Mouse (Mus musculus) kidney, embryonic 15.5 days (tissue): ENCODE results near the gene Cnmd. TPM values are rescaled to one million over a fixed set of nuclear protein-coding genes. Genes with fewer than 3 reads are reported as not detected.

Experiments
- ATAC-seq: fragments of 200-750 bp; cut with Nextera tagmentation; replicated peaks from 2 replicates; pipeline ENCODE4 v1.8.0; 2017; ENCODE audit warnings: moderate TSS enrichment; ENCODE audit not compliant: low FRiP score
- H3K27ac ChIP-seq: fragments of 300-500 bp; sonication (generic); 2 replicates; pipeline ENCODE4 v1.5.1; 2015; ENCODE audit warnings: mild to moderate bottlenecking, inconsistent platforms
- H3K27me3 ChIP-seq: fragments of 300-500 bp; sonication (generic); 2 replicates; pipeline ENCODE4 v1.6.1; 2015; ENCODE audit warnings: inconsistent platforms
- H3K36me3 ChIP-seq: fragments of 300-500 bp; sonication (generic); 2 replicates; pipeline ENCODE4 v1.6.1; 2015; ENCODE audit warnings: inconsistent platforms
- H3K4me1 ChIP-seq: fragments of 300-500 bp; sonication (generic); 2 replicates; pipeline ENCODE4 v1.6.1; 2015; ENCODE audit warnings: inconsistent platforms
- H3K4me2 ChIP-seq: fragments of 300-500 bp; sonication (generic); 2 replicates; pipeline ENCODE4 v1.6.1; 2015; ENCODE audit warnings: moderate library complexity, mild to moderate bottlenecking, inconsistent platforms
- H3K4me3 ChIP-seq: fragments of 300-500 bp; sonication (generic); replicated peaks from 2 replicates; pipeline ENCODE4 v1.5.1; 2015; ENCODE audit warnings: mild to moderate bottlenecking, inconsistent platforms
- H3K9ac ChIP-seq: fragments of 300-500 bp; sonication (generic); 2 replicates; pipeline ENCODE4 v1.6.1; 2015; ENCODE audit warnings: mild to moderate bottlenecking, inconsistent platforms
- H3K9me3 ChIP-seq: fragments of 300-500 bp; sonication (generic); replicated peaks from 2 replicates; pipeline ENCODE4 v1.6.1; 2016; ENCODE audit warnings: inconsistent platforms
- WGBS: fragments of 180-500 bp; shearing (Covaris S2); methylation state at CpG from one replicate; pipeline ENCODE4 v1.1.7; 2015; ENCODE audit warnings: mixed read lengths; 5-methylcytosine and 5-hydroxymethylcytosine counted together
- polyA plus RNA-seq: library from polyadenylated mRNA; unstranded; fragments of >200 nt; fragmentation: Nextera tagmentation; extraction: Ambion mirVana; gene quantifications from 2 replicates; pipeline ENCODE4 v1.2.1, GENCODE M21; 2015

The Cnmd gene
- polyA plus RNA-seq, 1 experiment from 2014 or later, result 2.4 TPM

- 94% methylated on average over 2 of the region's 2 CpGs for WGBS
- H3K9ac ChIP-seq, result no peak overlapping the region
- no peaks in the 10 kb centered on the region for H3K9me3 ChIP-seq
- no peak overlapping the region for H3K4me3 ChIP-seq
- peaks cover 15% of the 10 kb centered on the region for H3K4me1 ChIP-seq
- no peak for ATAC-seq
- H3K36me3 ChIP-seq, result peaks cover 30% of the 10 kb centered on the region
- H3K4me2 ChIP-seq, result no peak overlapping the region
- H3K27ac ChIP-seq, result no peak overlapping the region
- no peaks in the 10 kb centered on the region for H3K27me3 ChIP-seq
These were observed 70.4 kb downstream of the Cnmd start for GRCm38 (mm10) chr14:79591611-79592010.

DNA sequence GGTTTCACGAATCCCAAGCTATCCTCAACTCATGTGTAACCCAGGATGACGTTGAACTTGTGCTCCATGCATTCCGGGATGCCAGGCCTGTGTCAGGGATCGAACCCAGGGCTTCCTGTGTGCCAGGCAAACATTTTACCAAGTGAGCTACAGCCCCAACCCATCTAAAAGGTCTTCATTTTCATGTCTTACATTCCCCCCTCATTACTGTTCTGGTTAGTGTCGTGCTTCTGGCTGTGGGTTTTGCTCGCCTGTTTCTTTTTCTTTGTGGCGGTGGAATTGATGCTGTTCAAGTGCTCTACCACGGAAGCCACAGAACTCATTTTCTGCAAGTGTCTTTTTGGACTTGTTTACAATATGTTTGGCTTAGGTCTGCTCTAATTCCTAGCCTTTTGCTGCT lies 71.1 kb downstream of the Cnmd start:
- H3K27ac ChIP-seq, result no peak overlapping the region
- no peak overlapping the region for H3K9ac ChIP-seq
- H3K4me3 ChIP-seq, result no peak overlapping the region
- no peak overlapping the region for H3K4me2 ChIP-seq
- no peaks in the 10 kb centered on the region for H3K27me3 ChIP-seq
- no peaks in the 10 kb centered on the region for H3K9me3 ChIP-seq
- ATAC-seq, result no peak
- WGBS, result 97% methylated on average over 8 of the region's 8 CpGs
- H3K36me3 ChIP-seq, result peaks cover 23% of the 10 kb centered on the region
- H3K4me1 ChIP-seq, result peaks cover 15% of the 10 kb centered on the region

GRCm38 (mm10) chr14:79589401-79589800 lies 72.6 kb downstream of the Cnmd start:
- peak overlapping the region; percentile 76; the same call in 1 of the 2 replicates for H3K4me2 ChIP-seq
- H3K4me1 ChIP-seq, result peaks cover 15% of the 10 kb centered on the region
- no peak overlapping the region for H3K27ac ChIP-seq
- H3K9ac ChIP-seq, result no peak overlapping the region
- ATAC-seq, result no peak
- H3K4me3 ChIP-seq, result no peak overlapping the region
- 93% methylated on average over 6 of the region's 6 CpGs for WGBS
- no peaks in the 10 kb centered on the region for H3K9me3 ChIP-seq
- H3K36me3 ChIP-seq, result peaks cover 9% of the 10 kb centered on the region; the same call in 1 of the 2 replicates
- H3K27me3 ChIP-seq, result no peaks in the 10 kb centered on the region

GRCm38 (mm10) chr14:79588534-79588951 lies 73.4 kb downstream of the Cnmd start:
- peak overlapping the region; percentile 71 for H3K9ac ChIP-seq
- WGBS, result 89% methylated on average over 9 of the region's 9 CpGs
- no peak for ATAC-seq

GRCm38 (mm10) chr14:79587852-79588229 lies 74.1 kb downstream of the Cnmd start:
- Histone ChIP-seq H3K36me3 (0 out of 2 replicates have a peak, but pooled peaks cover 7% of the 10 kb centered on the region), H3K4me1 (peaks cover 15% of the 10 kb centered on the region), H3K9ac (peak overlapping the region; percentile 71), H3K27ac (peak overlapping the region; percentile 97), H3K4me3 (peak overlapping the region; percentile 81), H3K9me3 (no peaks in the 10 kb centered on the region), H3K27me3 (no peaks in the 10 kb centered on the region), H3K4me2 (peak overlapping the region; percentile 76)
- peak; percentile 43 for ATAC-seq
- whole genome bisulfite sequencing, result under 1% methylated on average over 9 of the region's 9 CpGs

More at GRCm38 (mm10) chr14:79588534-79588951, 73.4 kb downstream of the Cnmd start:
- no peaks in the 10 kb centered on the region for H3K9me3 ChIP-seq
- no peaks in the 10 kb centered on the region for H3K27me3 ChIP-seq
- peak overlapping the region; percentile 76 for H3K4me2 ChIP-seq
- H3K27ac ChIP-seq, result no peak overlapping the region
- H3K4me3 ChIP-seq, result peak overlapping the region; percentile 81
- H3K36me3 ChIP-seq, result 0 out of 2 replicates have a peak, but pooled peaks cover 6% of the 10 kb centered on the region
- H3K4me1 ChIP-seq, result peaks cover 15% of the 10 kb centered on the region

Other genes with a start within 250 kb of the Cnmd start
- 11.5 and 11.8 TPM in 2 replicates for gene Kbtbd7, start 235.7 kb downstream of the Cnmd start, polyA plus RNA-seq
- gene Kbtbd6, start 210.3 kb downstream of the Cnmd start, polyA plus RNA-seq, result 3.5 and 3.7 TPM in 2 replicates
- gene Elf1, start 181.0 kb downstream of the Cnmd start, polyA plus RNA-seq, result 13.7 and 14.7 TPM in 2 replicates
- gene Wbp4, start 180.7 kb downstream of the Cnmd start, polyA plus RNA-seq, result 40.8 and 41.2 TPM in 2 replicates
- gene Sugt1, start 74.5 kb downstream of the Cnmd start, polyA plus RNA-seq, result 122 and 131 TPM in 2 replicates
- gene Pcdh8, start 109.1 kb upstream of the Cnmd start, polyA plus RNA-seq, result 1.8 TPM in 2 replicates